Mouse (Mus musculus) heart, postnatal 0 days (tissue): ENCODE data around the gene Nup188.

Source experiments
- CTCF ChIP-seq: IDR thresholded peaks from 2 replicates; pipeline ENCODE4 v1.5.1; 2016; ENCODE audit warnings: antibody characterized with exemption, control low read depth, low read depth
- EP300 ChIP-seq: IDR thresholded peaks from 2 replicates; pipeline ENCODE4 v1.6.1; 2016; ENCODE audit warnings: antibody characterized with exemption, low read depth

GRCm38 (mm10) chr2:30316136-30316535 lies 29.9 kb downstream of the Nup188 start:
- TF ChIP-seq CTCF (no peak), EP300 (no peak)
